Mouse (Mus musculus) kidney, adult 10 weeks (tissue): ENCODE results near the gene Nup210. TPM values are rescaled to one million over a fixed set of nuclear protein-coding genes. Genes with fewer than 3 reads are reported as not detected.

Experiments used
- polyA plus RNA-seq: library from polyadenylated mRNA; stranded (reverse); fragments of 350-450 nt; fragmentation: Illumina TruSeq; extraction: RNeasy Lipid Tissue Mini Kit (QIAGEN cat#74804); gene quantifications from one replicate; pipeline ENCODE4 v1.2.3, GENCODE M21; 2014; ENCODE audit warnings: low read depth, low replicate concordance

Gene Nup210
- polyA plus RNA-seq, result 1.3 TPM

GRCm38 (mm10) chr6:91116244-91117145 lies at the start of gene Nup210:
Nup210 (minus strand) TSS chr6:91116829.

GRCm38 (mm10) chr6:91156554-91157236 lies 40.1 kb upstream of the Nup210 start, which contains the start of gene Hdac11:
Hdac11 (plus strand) TSS chr6:91156665.

GRCm38 (mm10) chr6:90988648-90989317 lies 127.8 kb downstream of the Nup210 start, which contains the start of gene Iqsec1:
Iqsec1 (minus strand) TSS chr6:90988685.

Other genes with a start within 250 kb of the Nup210 start
- gene Iqsec1, start 128.1 kb downstream of the Nup210 start, polyA plus RNA-seq, result 39.9 TPM
- gene Hdac11, start 39.8 kb upstream of the Nup210 start, polyA plus RNA-seq, result 5.7 TPM
- 0.49 TPM for gene Fbln2, start 95.6 kb upstream of the Nup210 start, polyA plus RNA-seq